Mouse (Mus musculus) limb, embryonic 14.5 days (tissue): ENCODE data around the gene Galns. TPM values are rescaled to one million over a fixed set of nuclear protein-coding genes. Genes with fewer than 3 reads are reported as not detected.

Experiments
- ATAC-seq: fragments of 200-750 bp; cut with Nextera tagmentation; 2 replicates; pipeline ENCODE4 v1.8.0; 2017; ENCODE audit warnings: low read depth, moderate number of reproducible peaks, moderate TSS enrichment; ENCODE audit not compliant: low FRiP score
- DNase-seq: peaks from one replicate; pipeline ENCODE4 v3.0.0-alpha.2; 2015; ENCODE audit warnings: low spot score
- H3K27ac ChIP-seq: fragments of 300-500 bp; sonication (generic); replicated peaks from 2 replicates; pipeline ENCODE4 v1.5.1; 2014; ENCODE audit warnings: low read depth, mild to moderate bottlenecking, low read length, moderate library complexity, mixed read lengths
- H3K27me3 ChIP-seq: fragments of 300-500 bp; sonication (generic); 2 replicates; pipeline ENCODE4 v1.6.1; 2014; ENCODE audit warnings: low read length, mixed read lengths; ENCODE audit not compliant: control insufficient read depth, insufficient read depth
- H3K36me3 ChIP-seq: fragments of 300-500 bp; sonication (generic); 2 replicates; pipeline ENCODE4 v1.6.1; 2014; ENCODE audit warnings: mild to moderate bottlenecking, low read length, moderate library complexity, mixed read lengths; ENCODE audit not compliant: control insufficient read depth, insufficient read depth
- H3K4me1 ChIP-seq: fragments of 300-500 bp; sonication (generic); 2 replicates; pipeline ENCODE4 v1.6.1; 2014; ENCODE audit warnings: antibody characterized with exemption, low read length, mixed read lengths; ENCODE audit not compliant: control insufficient read depth, insufficient read depth
- H3K4me2 ChIP-seq: fragments of 300-500 bp; sonication (generic); replicated peaks from 2 replicates; pipeline ENCODE4 v1.6.1; 2014; ENCODE audit warnings: low read depth, mild to moderate bottlenecking, low read length, moderate library complexity; ENCODE audit not compliant: severe bottlenecking
- H3K4me3 ChIP-seq: fragments of 300-500 bp; sonication (generic); replicated peaks from 2 replicates; pipeline ENCODE4 v1.5.1; 2014; ENCODE audit warnings: low read length
- H3K9ac ChIP-seq: fragments of 300-500 bp; sonication (generic); 2 replicates; pipeline ENCODE4 v1.6.1; 2014; ENCODE audit warnings: mild to moderate bottlenecking, low read depth, low read length, moderate library complexity; ENCODE audit not compliant: severe bottlenecking
- H3K9me3 ChIP-seq: fragments of 300-500 bp; sonication (generic); 2 replicates; pipeline ENCODE4 v1.6.1; 2016; ENCODE audit warnings: low read length; ENCODE audit not compliant: control insufficient read depth
- POLR2A ChIP-seq: fragments of 200-500 bp; IDR thresholded peaks from 2 replicates; pipeline ENCODE4 v1.8.0; 2012; ENCODE audit warnings: inconsistent platforms, mild to moderate bottlenecking, moderate library complexity, borderline replicate concordance; ENCODE audit not compliant: insufficient read depth, insufficient read length; ENCODE audit errors: extremely low read depth
- WGBS: fragments of 180-500 bp; shearing (Covaris S2); extraction: QIAGEN DNeasy Blood & Tissue Kit; methylation state at CpG from one replicate; pipeline ENCODE4 v1.1.7; 2014; 5-methylcytosine and 5-hydroxymethylcytosine counted together
- polyA plus RNA-seq, 2 experiments: library from polyadenylated mRNA; depleted of rRNA in 1 of 2; stranded (reverse) in 1 of 2; unstranded in 1 of 2; fragments of >200 nt; fragmentation: Nextera tagmentation in 1 of 2; extraction: Ambion mirVana in 1 of 2; gene quantifications; 2 replicates each; pipeline versions ENCODE4 v1.2.1 to v1.2.3; 2012 to 2014

Gene Galns
- polyA plus RNA-seq, 2 experiments, result 12.7 to 14.7 TPM

DNA sequence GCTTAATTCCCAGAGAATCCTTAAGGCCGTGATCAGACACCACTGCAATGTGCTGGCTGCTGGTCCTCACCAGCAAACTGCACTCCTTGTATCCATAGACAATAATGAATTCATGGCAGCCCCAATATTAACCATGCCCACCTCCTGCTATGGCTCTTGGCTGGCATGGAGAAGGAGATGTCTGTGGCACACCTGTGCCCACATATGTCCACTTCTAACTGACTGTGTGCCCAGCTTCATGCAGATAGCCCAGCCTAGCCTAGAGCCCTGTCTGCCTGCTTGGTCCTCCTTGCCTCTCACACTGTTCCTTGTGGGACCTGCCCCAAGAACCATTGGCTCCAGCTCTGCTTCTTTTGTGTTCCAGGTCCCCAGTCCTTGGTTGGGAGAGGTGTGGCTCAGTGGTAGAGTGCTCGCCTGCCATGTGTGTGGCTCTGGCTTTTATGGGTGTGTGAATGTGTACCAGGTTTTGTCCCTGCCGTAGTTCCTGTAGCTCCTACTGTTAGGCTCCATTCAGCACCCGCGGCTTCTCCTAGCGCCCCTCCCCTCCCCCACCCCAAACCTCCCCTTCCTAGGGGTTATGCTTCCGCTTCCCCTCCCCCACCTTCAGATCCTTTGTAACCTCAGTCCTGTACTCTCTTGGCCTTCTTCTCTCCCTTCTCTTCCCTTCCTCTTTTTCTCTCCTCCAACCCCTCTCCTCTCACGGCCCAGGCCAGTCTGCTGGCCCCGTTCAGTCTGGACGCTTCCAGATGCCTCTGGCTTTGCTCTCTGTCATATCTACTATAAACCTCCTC, 53.8 kb downstream of the Galns start:
- peaks cover 15% of the 10 kb centered on the region for H3K4me1 ChIP-seq
- H3K27me3 ChIP-seq, result no peaks in the 10 kb centered on the region
- H3K9me3 ChIP-seq, result no peaks in the 10 kb centered on the region
- TF ChIP-seq POLR2A, result no peak
- 35% methylated on average over 10 of the region's 10 CpGs for WGBS
- H3K27ac ChIP-seq, result no peak overlapping the region
- H3K9ac ChIP-seq, result no peak overlapping the region
- no peaks in the 10 kb centered on the region for H3K36me3 ChIP-seq
- DNase-seq (no peak), ATAC-seq (no peak)
- H3K4me3 ChIP-seq, result no peak overlapping the region
- no peak overlapping the region for H3K4me2 ChIP-seq

DNA sequence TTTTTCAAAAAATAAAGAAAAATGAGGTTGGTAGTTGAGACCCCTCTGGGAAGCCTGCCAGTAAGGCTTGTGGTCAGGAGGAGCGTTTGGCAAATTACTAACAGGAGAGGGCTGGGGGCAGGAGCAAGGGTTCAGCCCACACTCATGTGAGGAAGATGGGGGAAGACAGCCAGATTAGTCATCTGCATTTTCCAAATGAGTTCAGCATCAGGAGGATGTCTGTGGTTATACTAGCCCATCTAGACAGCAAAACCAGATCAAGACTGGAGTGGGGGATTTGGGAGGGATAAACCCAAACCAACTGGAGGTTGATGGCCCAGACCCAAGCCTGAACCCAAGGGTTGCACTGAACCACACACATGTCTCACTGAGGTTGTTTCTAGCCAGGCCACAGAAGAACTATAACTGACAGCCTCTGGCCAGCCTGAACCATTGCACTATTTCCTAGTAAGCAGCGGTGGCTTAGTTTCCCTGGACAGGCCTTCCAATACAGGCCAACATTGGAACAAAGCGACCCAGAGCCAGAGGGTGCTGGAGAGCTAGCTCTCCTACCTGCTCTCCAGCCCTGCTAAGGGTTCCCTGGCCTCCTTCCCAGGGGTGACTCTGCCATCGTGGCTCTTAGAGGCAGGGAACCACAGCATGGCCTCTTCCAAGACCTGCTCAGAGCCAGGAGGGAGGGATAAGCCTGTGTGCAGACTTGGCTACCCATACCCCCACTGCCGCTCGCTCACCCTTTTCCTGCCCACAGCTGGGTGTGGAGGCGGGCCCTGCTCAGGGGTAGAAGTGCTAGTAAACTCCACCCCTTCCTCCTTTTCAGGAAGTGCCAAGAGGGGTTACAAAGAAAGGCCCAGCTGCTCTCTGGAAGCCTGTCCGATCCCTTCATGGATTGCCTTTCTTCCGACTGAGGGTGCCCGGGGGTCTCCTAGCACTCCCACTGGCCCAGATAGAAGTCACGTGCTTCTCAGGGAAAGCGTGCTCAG, 54.9 kb downstream of the Galns start:
- H3K4me1 ChIP-seq, result peaks cover 16% of the 10 kb centered on the region
- H3K27me3 ChIP-seq, result no peaks in the 10 kb centered on the region
- no peak overlapping the region for H3K4me3 ChIP-seq
- ATAC-seq (no peak), DNase-seq (no peak)
- no peaks in the 10 kb centered on the region for H3K9me3 ChIP-seq
- H3K36me3 ChIP-seq, result no peaks in the 10 kb centered on the region
- TF ChIP-seq POLR2A, result no peak
- peak overlapping the region; percentile 62 for H3K27ac ChIP-seq
- 59% methylated on average over 12 of the region's 12 CpGs for WGBS
- no peak overlapping the region for H3K9ac ChIP-seq
- no peak overlapping the region for H3K4me2 ChIP-seq

DNA sequence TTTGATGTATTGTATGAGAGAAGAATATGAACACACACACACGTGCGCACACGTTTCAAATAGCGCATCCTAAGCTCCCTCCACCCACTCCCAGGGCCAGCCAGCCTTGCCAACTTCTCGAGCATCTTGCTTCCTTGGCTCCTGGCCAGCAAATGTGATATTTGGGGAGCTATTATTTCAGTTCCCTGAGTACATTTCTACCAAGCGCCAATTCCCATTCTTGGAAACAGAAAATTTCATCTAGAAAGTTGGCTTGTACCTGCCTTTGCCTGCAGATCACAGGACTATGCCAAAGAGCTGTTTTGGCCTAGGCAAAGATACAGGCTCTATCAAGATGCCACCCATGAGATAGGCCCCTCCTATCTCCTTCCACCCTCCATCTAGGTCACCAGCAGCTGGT, 56.5 kb downstream of the Galns start:
- no peak overlapping the region for H3K27ac ChIP-seq
- peaks cover 22% of the 10 kb centered on the region for H3K4me1 ChIP-seq
- H3K36me3 ChIP-seq, result no peaks in the 10 kb centered on the region
- no peak for TF ChIP-seq POLR2A
- no peaks in the 10 kb centered on the region for H3K9me3 ChIP-seq
- WGBS, result 75% methylated on average over 6 of the region's 6 CpGs
- H3K4me3 ChIP-seq, result no peak overlapping the region
- no peak overlapping the region for H3K4me2 ChIP-seq
- no peak for ATAC-seq
- H3K9ac ChIP-seq, result no peak overlapping the region
- no peak for DNase-seq
- H3K27me3 ChIP-seq, result no peaks in the 10 kb centered on the region

DNA sequence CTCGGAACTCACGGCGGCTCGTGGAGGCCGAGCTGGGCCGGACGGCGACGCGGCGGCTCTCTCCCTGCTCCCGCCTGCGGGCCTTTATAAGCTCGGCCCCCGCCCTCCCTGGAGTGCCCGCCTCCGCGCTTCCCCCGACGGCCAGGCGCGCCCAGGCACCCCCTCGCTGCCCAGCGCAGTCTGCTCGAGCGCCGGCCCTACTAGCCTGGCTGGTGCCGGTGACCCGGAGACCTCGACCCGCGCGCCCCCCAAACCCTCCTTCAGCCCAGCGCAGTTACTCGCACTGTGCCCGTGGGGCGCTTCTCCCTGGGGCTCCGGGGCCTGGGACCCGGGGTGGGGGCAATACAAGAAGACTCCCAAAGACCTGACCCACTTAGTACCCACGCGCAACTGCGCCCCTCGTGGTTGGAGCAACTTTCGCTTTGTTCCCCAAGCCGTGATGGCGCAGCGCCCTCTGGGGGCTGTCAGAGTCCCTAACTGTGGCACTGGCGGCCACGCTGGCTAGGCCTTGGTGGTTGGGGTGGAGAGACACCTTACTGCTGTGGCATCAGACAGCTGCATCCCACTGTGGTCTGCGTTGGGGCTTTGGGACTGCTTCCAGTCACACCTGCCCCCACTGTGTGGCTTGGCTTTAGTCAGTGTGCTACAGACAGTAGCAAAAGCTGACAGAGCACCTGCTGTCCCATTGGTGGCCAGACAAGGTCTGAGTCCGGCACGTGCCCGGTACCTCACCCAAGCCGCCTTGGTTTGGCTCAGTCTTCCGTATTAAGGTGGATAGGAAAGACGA, 59.8 kb downstream of the Galns start, which contains the start of gene Piezo1:
Gene Piezo1, minus strand, starts transcription at position 65 of the 787 bp plus-strand sequence.
- DNase-seq, result peak; percentile 88
- WGBS, result 12% methylated on average over 49 of the region's 56 CpGs
- Histone ChIP-seq H3K27me3 (no peaks in the 10 kb centered on the region), H3K36me3 (no peaks in the 10 kb centered on the region), H3K9ac (peak within 1 kb of the TSS; percentile 89), H3K27ac (peak within 1 kb of the TSS; percentile 89), H3K4me2 (peak within 1 kb of the TSS; percentile 88), H3K4me3 (peak within 1 kb of the TSS; percentile 73), H3K9me3 (no peaks in the 10 kb centered on the region), H3K4me1 (peaks cover 39% of the 10 kb centered on the region)
- 0 out of 2 replicates have a peak, but pooled peaks have one; percentile 78 for TF ChIP-seq POLR2A
- peak; percentile 73 for ATAC-seq

DNA sequence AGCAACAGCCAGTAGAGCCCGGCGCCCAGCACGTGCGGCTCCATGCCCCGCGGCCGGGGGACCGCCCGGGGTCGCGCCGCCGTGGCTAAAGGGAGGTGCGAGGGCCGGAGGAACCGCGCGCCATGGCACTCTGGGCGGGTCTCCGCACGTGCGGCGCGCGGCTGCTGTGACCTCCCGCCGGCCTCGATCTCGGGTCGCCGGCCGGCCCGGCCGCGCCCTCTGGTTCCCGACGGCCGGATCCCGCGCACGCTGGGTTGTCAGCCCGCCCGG, 60.3 kb downstream of the Galns start:
- 0% methylated on average over 2 of the region's 43 CpGs for WGBS
- no peak for TF ChIP-seq POLR2A
- Histone ChIP-seq H3K36me3 (no peaks in the 10 kb centered on the region), H3K9ac (peak overlapping the region; percentile 89), H3K4me2 (peak overlapping the region; percentile 88), H3K27me3 (no peaks in the 10 kb centered on the region), H3K4me3 (peak overlapping the region; percentile 73), H3K4me1 (peaks cover 39% of the 10 kb centered on the region), H3K27ac (peak overlapping the region; percentile 89), H3K9me3 (no peaks in the 10 kb centered on the region)
- DNase-seq (no peak), ATAC-seq (no peak)
